Mouse (Mus musculus): ENCODE measurements at regions not wholly inside any gene's neighbourhood (a gene's known extent, or its start where the extent isn't known, plus 50 kb on each side); places are given as distances from the start of the nearest gene placed in this dataset.

- DNase-seq, result no peak
Observed at GRCm38 (mm10) chr5:119434572-119434971, 235.9 kb upstream of the Tbx3 start.

DNA sequence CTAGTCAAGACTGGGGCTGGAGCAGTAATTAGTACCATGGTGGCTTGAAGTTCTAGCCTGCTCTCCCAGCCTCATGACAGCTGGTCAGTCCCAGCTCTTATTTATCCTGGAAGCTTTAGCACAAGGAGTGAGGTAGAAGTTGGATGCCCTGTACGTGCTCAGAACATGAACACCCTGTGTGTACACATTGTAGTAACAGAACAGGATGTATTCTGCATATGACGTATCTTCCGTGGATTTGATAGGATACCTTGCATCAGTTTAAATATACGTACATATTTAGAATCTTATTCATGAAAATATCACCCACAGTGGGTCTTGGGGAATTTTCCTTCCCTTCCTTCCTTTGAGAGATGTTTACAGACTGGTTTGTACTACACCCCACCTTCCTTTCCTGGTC is 222.0 kb upstream of the Tbx3 start:
- no peak for DNase-seq

DNA sequence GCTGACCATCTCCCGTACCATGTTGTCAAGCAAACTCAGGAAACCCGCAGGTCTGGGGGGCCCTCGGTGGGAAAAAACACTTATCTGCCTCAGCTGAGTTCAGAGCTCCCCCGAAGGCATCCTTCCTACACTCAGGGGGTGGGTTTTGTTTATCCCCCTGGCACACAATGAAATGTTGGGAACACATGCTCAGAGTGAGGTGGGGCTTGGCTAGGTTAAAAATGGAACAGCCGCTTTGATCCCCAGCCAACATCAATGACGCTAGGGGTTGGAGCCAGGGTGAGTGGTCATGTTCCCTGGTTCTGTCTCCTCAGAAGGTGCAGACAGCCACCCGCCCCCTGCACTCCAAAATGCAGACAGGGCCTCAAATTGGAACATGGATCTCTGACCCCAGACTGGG is 221.3 kb upstream of the Tbx3 start:
- no peak for DNase-seq

DNA sequence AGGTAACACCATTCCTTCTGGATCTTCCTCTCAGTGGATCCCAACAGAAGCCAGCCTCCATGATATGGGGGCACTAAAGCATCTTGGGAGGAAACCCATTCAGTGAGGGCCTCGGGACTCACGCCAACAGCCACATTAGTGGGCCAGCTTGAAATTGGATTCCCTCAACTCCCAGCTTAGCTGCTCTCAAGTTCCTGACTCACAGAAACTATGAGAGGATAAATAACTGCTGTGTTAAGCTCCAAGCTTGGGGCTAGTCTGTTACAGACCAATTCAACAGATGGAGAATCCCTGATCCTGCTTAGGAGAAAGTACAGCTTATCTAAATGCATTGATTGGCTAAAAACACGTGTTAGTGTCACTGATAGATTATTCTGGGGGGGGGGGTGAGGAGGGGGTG is 210.7 kb upstream of the Tbx3 start:
- no peak for DNase-seq

DNA sequence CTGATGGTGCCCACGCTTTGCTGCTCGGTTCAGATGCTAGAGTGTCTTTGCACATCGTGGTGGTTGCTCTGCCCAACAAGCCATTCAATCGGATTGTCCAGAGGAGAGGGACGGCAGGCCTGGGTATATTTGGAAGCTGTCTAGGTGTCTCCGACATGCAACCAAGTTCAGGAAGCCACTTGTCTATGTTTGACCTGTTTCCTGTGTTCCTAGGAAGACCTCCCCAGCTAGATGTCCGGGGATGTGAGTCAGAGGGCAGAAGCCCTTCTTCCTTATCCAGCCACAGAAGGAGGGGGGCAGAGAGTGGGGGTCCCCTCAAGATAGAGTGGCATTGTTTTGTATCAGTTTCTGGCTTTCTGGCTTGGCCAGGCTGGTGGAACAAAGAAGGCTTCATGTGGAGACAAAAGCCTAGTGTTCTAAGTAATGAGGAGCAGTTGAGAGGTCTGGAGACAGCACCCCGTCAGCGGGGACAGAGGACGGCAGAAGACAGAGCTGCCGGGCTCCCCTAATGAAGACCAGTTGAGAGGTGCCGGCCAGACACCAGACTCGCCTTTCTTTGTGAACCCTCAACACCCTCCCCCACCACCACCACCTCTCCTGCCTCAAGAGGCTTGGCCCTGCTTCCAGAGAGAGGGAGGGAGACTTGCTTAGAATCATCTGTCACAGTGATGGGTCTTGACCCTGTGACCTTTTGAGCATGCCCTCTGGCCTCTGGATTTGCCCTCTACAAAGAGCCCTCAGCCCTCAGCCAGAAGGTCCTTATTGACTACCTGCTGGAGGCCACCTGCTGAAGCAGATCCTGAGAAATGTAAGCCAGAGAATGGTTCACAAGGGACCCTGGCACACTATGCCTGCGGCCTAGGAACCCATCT is 207.6 kb upstream of the Tbx3 start:
- no peak for DNase-seq

GRCm38 (mm10) chr5:119464553-119464952 is 205.9 kb upstream of the Tbx3 start:
- DNase-seq, result no peak

DNA sequence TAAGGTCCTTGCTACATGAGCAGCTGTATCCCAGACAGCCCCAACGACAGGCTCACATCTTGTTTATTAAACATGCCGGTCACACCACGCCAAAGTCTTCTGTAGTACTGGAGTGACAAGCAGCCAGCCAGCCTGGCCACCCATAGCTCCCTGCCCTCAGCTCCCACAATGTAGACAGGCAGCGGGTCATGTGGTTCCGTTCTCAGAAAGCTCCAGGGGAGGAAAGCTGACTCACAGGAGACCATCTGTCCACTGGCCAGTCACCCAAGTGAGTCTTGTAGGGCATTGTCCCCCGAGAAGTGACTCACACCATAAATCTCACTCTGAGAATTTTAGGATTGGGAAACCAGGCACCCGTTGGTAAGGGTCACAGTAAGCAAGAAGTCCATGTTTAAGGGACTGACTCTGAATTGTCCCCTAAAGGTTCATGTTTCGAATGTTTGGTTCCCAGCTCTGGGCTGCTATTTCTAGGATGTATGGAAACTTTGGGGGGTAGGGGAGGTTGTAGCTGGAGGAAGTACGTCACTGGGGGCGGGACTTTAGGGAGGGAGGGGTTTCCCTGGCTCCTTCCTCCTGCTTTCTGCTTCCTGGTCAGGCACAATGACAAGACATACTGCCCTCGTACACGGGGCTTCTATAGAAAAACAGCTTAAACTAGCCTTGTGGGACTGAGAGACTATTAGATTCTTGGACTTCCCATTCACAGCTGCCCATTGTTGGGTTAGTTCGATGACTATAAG is 203.0 kb upstream of the Tbx3 start:
- DNase-seq, result no peak

DNA sequence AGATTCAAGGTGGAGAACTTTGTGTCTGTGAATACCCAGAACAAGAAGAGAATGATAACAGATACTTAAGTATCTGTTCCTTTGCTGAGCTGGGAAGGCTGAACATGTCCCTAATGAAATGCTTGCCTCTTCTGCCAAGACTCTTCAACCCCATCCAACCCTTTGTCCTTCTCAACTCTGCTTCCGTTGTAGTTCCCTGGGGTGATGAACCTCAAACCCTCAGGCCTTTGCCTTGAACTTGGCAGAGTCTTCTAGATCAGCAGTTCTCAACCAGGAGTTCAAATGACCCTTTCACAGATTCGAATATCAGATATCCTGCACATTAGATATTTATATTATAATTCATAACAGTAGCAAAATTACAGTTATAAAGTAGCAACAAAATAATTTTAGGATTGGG is 192.5 kb upstream of the Tbx3 start:
- no peak for DNase-seq

- no peak for DNase-seq
Observed at GRCm38 (mm10) chr5:119478331-119478730, 192.1 kb upstream of the Tbx3 start.

DNA sequence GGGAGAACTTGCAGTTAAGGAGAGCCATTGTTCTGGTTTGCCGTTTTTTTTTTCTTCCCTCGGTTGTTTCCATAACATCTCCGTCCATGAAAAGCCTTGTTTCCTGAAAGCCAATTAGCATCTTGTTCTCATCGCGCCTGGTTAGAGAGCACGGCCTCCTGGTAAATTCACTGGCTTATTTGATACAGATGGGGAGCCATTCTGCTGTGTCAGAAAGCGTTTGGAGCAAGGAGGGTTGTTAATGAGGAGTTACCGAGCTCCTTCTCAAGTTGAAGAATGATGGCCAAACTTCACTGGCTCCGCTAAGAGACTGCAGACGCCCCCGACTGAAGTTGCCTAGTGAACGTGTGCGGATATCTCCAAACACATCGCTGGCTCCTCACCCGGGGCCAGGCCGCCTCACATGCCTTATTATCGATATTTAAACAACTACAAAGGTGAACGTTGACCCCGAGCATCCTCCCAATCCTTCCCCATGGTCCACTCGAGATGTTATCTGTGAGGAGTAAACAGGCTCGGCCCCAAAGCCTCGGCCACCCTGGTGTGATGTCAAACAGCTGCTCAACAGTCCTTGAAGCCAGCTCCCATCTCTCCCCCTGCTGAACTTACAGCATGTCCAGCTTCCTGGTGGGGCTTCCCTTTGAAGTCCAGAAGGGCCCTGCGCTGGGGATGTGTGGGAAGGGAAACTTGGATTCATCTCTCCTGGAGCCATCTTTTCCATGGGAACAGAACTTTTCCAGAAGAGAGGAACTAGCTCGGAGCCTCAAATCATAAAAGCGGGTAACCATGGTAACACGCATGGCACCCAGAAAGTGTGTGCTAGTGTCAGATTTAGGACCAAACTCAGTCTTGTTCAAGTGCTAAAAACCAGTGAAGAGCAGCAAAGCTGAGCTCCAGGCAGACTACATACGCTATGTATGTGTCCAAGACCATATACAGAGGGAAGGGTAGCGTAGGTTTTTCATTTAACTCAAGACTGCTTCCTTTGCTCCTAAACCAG is 190.0 kb upstream of the Tbx3 start:
- DNase-seq, result peak; percentile 12

DNA sequence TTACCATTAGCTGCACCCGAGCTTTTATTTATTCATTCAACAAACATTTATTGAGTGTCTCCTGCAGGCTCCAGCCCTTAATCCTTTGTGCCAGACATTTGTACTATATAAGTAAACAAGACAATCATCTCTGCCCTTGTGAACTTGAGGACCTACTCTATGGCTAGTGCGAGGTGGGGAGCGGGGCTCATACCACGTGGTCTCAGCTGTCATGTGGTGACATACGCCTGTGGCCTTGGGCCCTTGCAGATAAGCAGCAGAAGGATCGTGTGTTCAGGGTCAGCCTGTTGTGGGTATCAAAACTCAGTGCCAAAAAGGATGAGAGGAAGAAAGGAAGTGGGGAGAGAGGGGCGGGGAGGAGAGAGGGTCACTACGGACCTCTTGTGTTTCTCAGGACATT is 186.8 kb upstream of the Tbx3 start:
- no peak for DNase-seq

DNA sequence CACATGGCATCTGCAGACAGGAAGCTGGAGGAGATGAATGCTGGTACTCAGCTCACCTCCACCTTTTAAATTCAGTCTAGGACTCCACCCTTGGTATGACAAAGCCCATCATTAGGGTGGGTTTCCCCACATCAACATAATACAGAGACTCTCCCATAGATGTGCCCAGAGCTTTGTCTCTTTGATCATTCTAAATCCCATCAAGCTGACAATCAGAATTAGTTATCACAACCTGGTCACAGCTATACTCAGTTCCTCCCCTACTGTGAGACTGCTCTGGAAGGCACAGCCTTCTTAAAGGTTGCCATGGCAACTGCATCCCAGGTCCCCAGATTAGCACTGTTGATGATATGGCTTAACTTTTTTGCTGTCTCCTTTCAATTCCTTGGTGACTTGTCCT is 184.3 kb upstream of the Tbx3 start:
- DNase-seq, result no peak

GRCm38 (mm10) chr5:119487184-119487583 is 183.3 kb upstream of the Tbx3 start:
- DNase-seq, result no peak

DNA sequence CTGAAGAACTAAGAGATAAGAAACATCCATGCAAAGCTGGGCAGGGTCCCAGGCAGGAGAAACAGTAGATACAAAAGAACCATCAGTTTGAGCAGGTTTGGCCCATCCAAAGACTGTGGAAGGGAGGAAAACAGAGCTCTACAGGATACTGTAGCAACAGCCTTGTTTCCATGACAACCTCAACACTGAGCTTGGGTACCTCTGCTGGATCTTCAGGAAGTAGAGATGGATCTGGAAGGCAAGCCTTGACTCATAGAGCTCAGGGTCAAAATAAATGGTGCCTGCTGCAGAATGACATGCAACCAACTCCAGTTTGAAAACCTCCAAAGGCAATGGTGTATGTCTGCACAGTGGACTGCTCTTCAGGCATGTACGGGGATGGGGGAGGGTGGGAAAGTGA is 173.0 kb upstream of the Tbx3 start:
- DNase-seq, result no peak

DNA sequence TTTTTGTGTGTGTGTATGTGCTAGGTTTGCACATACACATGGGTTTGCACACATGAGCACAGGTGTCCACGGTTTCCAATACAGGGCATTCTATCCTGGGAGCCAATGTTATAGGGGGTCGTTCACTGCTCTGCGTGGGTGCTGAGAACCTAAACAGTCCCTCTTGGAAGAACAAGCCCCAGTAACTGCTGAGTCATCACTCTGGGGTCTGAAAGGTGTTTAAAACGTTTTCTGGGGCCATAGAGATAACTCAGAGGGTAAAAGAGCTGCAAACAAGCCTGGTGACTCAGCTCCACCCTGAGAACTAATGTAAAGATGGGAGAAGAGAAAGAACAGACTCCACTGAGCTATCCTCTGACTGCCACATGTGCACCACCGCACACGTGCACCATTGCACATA is 172.0 kb upstream of the Tbx3 start:
- DNase-seq, result no peak

- no peak for DNase-seq
Observed at GRCm38 (mm10) chr5:119507709-119508108, 162.8 kb upstream of the Tbx3 start.

- no peak for DNase-seq
Observed at GRCm38 (mm10) chr5:119518506-119519252, 151.8 kb upstream of the Tbx3 start.

DNA sequence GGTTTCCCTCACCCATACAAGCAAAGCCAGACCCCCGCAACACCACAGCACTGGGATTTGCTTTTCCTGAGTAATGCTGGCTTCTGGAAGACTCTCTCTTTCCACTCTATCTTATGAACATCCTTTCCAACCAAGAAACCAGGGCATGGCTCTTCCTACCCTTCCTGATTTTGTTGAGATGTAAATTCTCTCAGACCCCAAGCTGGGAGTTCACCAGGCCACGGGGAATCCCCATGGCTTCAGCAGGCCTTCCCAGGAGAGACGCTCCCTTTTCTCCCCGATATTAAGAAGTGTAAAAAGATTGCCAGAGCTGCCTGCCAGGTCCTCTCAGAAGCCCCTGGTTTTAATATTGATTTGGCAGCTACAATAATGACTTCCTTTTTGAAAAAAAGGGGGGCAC is 146.3 kb upstream of the Tbx3 start:
- DNase-seq, result no peak

DNA sequence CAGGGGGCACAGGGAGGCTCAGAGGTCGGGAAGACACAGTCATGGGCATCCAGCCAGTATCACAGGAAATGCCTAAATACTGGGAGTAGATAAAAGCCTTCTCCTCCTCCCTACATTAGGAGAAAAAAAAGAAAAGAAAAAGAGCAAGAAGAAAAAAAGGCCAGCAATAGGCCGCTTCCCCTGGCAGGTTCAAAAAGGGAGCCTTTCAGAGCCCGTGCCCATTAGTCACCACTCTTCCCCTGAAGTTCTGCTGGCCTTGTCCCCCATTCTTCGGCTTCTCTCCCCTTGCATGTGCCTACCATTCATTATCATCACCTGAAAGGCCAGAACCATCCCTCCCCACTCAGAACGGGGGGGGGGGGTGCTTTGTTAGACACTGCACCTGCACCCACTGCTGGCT is 144.5 kb upstream of the Tbx3 start:
- DNase-seq, result no peak

GRCm38 (mm10) chr5:119530009-119530408 is 140.5 kb upstream of the Tbx3 start:
- no peak for DNase-seq

DNA sequence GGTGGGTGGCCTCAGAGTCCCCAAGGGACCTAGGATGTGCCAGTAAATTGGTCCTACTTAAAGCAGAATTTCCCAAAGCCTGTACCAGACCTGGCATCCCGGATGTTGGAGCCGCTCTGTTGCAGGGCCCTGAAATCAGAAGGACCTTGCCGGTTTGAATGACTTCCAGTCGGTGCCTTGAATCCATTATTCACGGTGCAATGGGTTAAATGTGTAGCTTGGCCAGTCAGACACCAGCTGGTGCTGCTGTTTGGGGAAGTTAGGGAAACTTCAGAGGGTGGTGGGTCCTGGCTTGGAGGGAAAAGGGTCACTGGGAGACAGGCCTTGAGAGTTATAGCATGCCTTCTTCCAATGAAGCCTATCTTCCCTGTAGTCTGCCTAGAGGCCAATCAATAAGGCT is 135.5 kb upstream of the Tbx3 start:
- no peak for DNase-seq

- DNase-seq, result no peak
Observed at GRCm38 (mm10) chr5:119542836-119543235, 127.6 kb upstream of the Tbx3 start.
